Mouse (Mus musculus): ENCODE measurements at regions not wholly inside any gene's neighbourhood (a gene's known extent, or its start where the extent isn't known, plus 50 kb on each side); places are given as distances from the start of the nearest gene placed in this dataset.
A peak's percentile ranks its signal among the peaks of the same experiment; 100 is the strongest.

- WGBS, result 75% methylated on average over 3 of the region's 3 CpGs
- Histone ChIP-seq H3K4me1 (replicated peaks; ENCODE audit: control insufficient read depth, insufficient read depth, low read length) (peaks cover 8% of the 10 kb centered on the region), H3K9ac (ENCODE audit: low read length) (no peak overlapping the region), H3K27me3 (ENCODE audit: control insufficient read depth, insufficient read depth, low read depth, low read length) (no peaks in the 10 kb centered on the region), H3K36me3 (ENCODE audit: control insufficient read depth, insufficient read depth, low read length) (no peaks in the 10 kb centered on the region), H3K4me3 (ENCODE audit: low read length) (no peak overlapping the region), H3K9me3 (ENCODE audit: control insufficient read depth, low read length) (no peaks in the 10 kb centered on the region), H3K4me2 (ENCODE audit: low read depth, low read length) (no peak overlapping the region), H3K27ac (ENCODE audit: low read length) (no peak overlapping the region)
- no peak for ATAC-seq (ENCODE audit: low read depth)
These were observed 72.9 kb upstream of the Spdye4c start for GRCm38 (mm10) chr2:128518142-128518541.

- no peaks in the 10 kb centered on the region for H3K27me3 ChIP-seq (ENCODE audit: control insufficient read depth, insufficient read depth, low read depth, low read length)
- H3K9me3 ChIP-seq (ENCODE audit: control insufficient read depth, low read length), result no peaks in the 10 kb centered on the region
- no peak for ATAC-seq (ENCODE audit: low read depth)
- H3K27ac ChIP-seq (ENCODE audit: low read length), result no peak overlapping the region
- no peak overlapping the region for H3K9ac ChIP-seq (ENCODE audit: low read length)
- peaks cover 12% of the 10 kb centered on the region for H3K4me1 ChIP-seq (replicated peaks; ENCODE audit: control insufficient read depth, insufficient read depth, low read length)
- no peak overlapping the region for H3K4me2 ChIP-seq (ENCODE audit: low read depth, low read length)
- WGBS, result 42% methylated on average over 4 of the region's 4 CpGs
- H3K4me3 ChIP-seq (ENCODE audit: low read length), result no peak overlapping the region
- H3K36me3 ChIP-seq (ENCODE audit: control insufficient read depth, insufficient read depth, low read length), result no peaks in the 10 kb centered on the region
These were observed 69.1 kb upstream of the Spdye4c start for GRCm38 (mm10) chr2:128521701-128522443.

GRCm38 (mm10) chr2:128523425-128524108 is 67.4 kb upstream of the Spdye4c start:
- H3K4me3 ChIP-seq (ENCODE audit: low read length), result no peak overlapping the region
- peaks cover 15% of the 10 kb centered on the region for H3K4me1 ChIP-seq (replicated peaks; ENCODE audit: control insufficient read depth, insufficient read depth, low read length)
- H3K27me3 ChIP-seq (ENCODE audit: control insufficient read depth, insufficient read depth, low read depth, low read length), result no peaks in the 10 kb centered on the region
- H3K9ac ChIP-seq (ENCODE audit: low read length), result no peak overlapping the region
- H3K36me3 ChIP-seq (ENCODE audit: control insufficient read depth, insufficient read depth, low read length), result no peaks in the 10 kb centered on the region
- 57% methylated on average over 4 of the region's 4 CpGs for WGBS
- no peaks in the 10 kb centered on the region for H3K9me3 ChIP-seq (ENCODE audit: control insufficient read depth, low read length)
- H3K27ac ChIP-seq (ENCODE audit: low read length), result peak overlapping the region; percentile 32; the same call in 1 of the 2 replicates
- no peak overlapping the region for H3K4me2 ChIP-seq (ENCODE audit: low read depth, low read length)
- no peak for ATAC-seq (ENCODE audit: low read depth)

DNA sequence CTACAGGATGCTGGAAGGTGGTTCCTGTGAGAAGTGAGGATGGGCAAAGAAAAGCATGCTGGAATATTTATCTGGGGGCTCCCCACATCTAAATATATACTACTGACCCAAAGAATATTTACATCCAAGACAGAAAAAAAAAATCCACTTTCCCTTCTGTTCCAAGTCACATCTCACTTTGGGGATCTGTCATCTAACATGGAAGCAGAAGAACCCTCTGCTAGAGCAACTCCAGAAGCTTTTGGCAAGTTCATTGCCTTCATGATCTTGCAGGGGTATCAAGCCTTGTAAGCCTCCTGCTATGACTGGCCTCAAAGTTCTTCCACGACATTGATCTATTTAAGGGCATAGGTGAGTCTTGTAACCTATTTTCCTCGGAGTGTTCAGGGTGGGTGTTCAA is 64.9 kb upstream of the Spdye4c start:
- ATAC-seq (ENCODE audit: low read depth), result peak; percentile 55; the same call in 1 of the 2 replicates
- 40% methylated on average over 2 of the region's 2 CpGs for WGBS

DNA sequence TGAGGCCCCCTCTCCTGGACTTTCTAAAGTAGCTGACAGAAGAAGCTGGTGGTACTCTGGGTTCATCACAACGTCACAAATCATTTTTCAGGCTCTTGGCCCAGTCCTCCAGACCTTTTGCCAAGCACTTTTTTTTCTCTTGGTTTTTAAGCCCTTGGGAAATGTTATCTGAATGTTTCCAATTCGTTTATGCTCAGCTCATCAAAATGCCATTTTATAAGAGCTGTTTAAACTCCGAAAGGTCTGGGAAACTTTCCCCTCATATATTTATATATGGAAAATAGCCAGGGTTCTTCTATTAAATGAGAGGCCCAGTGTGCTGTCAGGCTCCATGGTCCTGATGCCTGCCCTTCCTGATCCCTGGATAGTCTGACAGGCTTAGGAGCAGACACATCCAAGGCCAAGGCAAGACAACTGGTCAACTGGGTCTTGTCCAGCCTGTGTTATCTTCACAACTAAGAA is 64.1 kb upstream of the Spdye4c start:
- Histone ChIP-seq H3K27me3 (ENCODE audit: control insufficient read depth, insufficient read depth, low read depth, low read length) (no peaks in the 10 kb centered on the region), H3K4me3 (ENCODE audit: low read length) (no peak overlapping the region), H3K4me2 (ENCODE audit: low read depth, low read length) (no peak overlapping the region), H3K27ac (ENCODE audit: low read length) (peak overlapping the region; percentile 49), H3K36me3 (ENCODE audit: control insufficient read depth, insufficient read depth, low read length) (no peaks in the 10 kb centered on the region), H3K9ac (ENCODE audit: low read length) (no peak overlapping the region), H3K9me3 (ENCODE audit: control insufficient read depth, low read length) (no peaks in the 10 kb centered on the region), H3K4me1 (replicated peaks; ENCODE audit: control insufficient read depth, insufficient read depth, low read length) (peaks cover 15% of the 10 kb centered on the region)
- WGBS, result 32% methylated on average over 3 of the region's 3 CpGs
- peak; percentile 86 for ATAC-seq (ENCODE audit: low read depth)

More for the DNA sequence above, 64.9 kb upstream of the Spdye4c start:
- Histone ChIP-seq H3K36me3 (ENCODE audit: control insufficient read depth, insufficient read depth, low read length) (no peaks in the 10 kb centered on the region), H3K4me3 (ENCODE audit: low read length) (no peak overlapping the region), H3K27ac (ENCODE audit: low read length) (peak overlapping the region; percentile 62; the same call in 1 of the 2 replicates), H3K9me3 (ENCODE audit: control insufficient read depth, low read length) (no peaks in the 10 kb centered on the region), H3K4me2 (ENCODE audit: low read depth, low read length) (no peak overlapping the region), H3K9ac (ENCODE audit: low read length) (no peak overlapping the region), H3K27me3 (ENCODE audit: control insufficient read depth, insufficient read depth, low read depth, low read length) (no peaks in the 10 kb centered on the region), H3K4me1 (replicated peaks; ENCODE audit: control insufficient read depth, insufficient read depth, low read length) (peaks cover 15% of the 10 kb centered on the region)

GRCm38 (mm10) chr2:128536294-128536693 is 54.7 kb upstream of the Spdye4c start:
- Histone ChIP-seq H3K36me3 (ENCODE audit: control insufficient read depth, insufficient read depth, low read length) (no peaks in the 10 kb centered on the region), H3K27ac (ENCODE audit: low read length) (no peak overlapping the region), H3K4me3 (ENCODE audit: low read length) (no peak overlapping the region), H3K9ac (ENCODE audit: low read length) (no peak overlapping the region), H3K27me3 (ENCODE audit: control insufficient read depth, insufficient read depth, low read depth, low read length) (no peaks in the 10 kb centered on the region), H3K4me1 (replicated peaks; ENCODE audit: control insufficient read depth, insufficient read depth, low read length) (no peaks in the 10 kb centered on the region), H3K9me3 (ENCODE audit: control insufficient read depth, low read length) (peaks cover 3% of the 10 kb centered on the region; the same call in 1 of the 2 replicates), H3K4me2 (ENCODE audit: low read depth, low read length) (no peak overlapping the region)
- 83% methylated on average over 3 of the region's 3 CpGs for WGBS
- no peak for ATAC-seq (ENCODE audit: low read depth)

- Histone ChIP-seq H3K4me1 (replicated peaks; ENCODE audit: control insufficient read depth, insufficient read depth, low read length) (no peaks in the 10 kb centered on the region), H3K27me3 (ENCODE audit: control insufficient read depth, insufficient read depth, low read depth, low read length) (no peaks in the 10 kb centered on the region), H3K27ac (ENCODE audit: low read length) (no peak overlapping the region), H3K9me3 (ENCODE audit: control insufficient read depth, low read length) (peaks cover 3% of the 10 kb centered on the region; the same call in 1 of the 2 replicates), H3K36me3 (ENCODE audit: control insufficient read depth, insufficient read depth, low read length) (no peaks in the 10 kb centered on the region), H3K4me3 (ENCODE audit: low read length) (no peak overlapping the region), H3K4me2 (ENCODE audit: low read depth, low read length) (no peak overlapping the region), H3K9ac (ENCODE audit: low read length) (no peak overlapping the region)
- no peak for ATAC-seq (ENCODE audit: low read depth)
- 69% methylated on average over 6 of the region's 6 CpGs for WGBS
These were observed 53.6 kb upstream of the Spdye4c start for GRCm38 (mm10) chr2:128537425-128537824.

DNA sequence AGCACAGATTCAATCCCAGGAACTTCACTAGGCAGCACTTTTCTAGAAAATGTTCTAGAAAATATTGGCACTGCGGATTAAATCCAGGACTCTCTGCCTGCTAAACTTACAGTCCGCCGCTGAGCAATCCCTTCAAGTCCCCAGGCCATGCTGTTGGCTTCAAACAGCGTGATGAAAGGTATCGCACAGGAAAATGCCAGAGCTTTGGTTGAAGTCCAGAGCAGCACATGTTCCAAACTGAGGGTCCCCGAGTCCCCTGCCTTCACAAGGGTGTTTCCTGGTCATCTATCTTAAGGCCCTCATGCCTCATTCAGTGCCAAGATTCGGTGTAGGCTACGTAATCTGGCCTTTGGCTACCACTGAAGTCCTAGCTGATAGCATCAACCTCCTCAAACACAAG is 52.3 kb upstream of the Spdye4c start:
- Histone ChIP-seq H3K9me3 (ENCODE audit: control insufficient read depth, low read length) (no peaks in the 10 kb centered on the region), H3K27ac (ENCODE audit: low read length) (no peak overlapping the region), H3K4me1 (replicated peaks; ENCODE audit: control insufficient read depth, insufficient read depth, low read length) (no peaks in the 10 kb centered on the region), H3K36me3 (ENCODE audit: control insufficient read depth, insufficient read depth, low read length) (no peaks in the 10 kb centered on the region), H3K4me3 (ENCODE audit: low read length) (no peak overlapping the region), H3K27me3 (ENCODE audit: control insufficient read depth, insufficient read depth, low read depth, low read length) (no peaks in the 10 kb centered on the region), H3K4me2 (ENCODE audit: low read depth, low read length) (no peak overlapping the region), H3K9ac (ENCODE audit: low read length) (no peak overlapping the region)
- ATAC-seq (ENCODE audit: low read depth), result no peak
- 87% methylated on average over 8 of the region's 8 CpGs for WGBS

All from lung, embryonic 16.5 days (tissue).